Mouse (Mus musculus): ENCODE data around the gene Ubqln4.
"Not testable (repeated sequence)": the region's sequence is repeated elsewhere in the genome, so short reads cannot be mapped to it uniquely, and the experiment has no call there.

Ubqln4 gene

DNA sequence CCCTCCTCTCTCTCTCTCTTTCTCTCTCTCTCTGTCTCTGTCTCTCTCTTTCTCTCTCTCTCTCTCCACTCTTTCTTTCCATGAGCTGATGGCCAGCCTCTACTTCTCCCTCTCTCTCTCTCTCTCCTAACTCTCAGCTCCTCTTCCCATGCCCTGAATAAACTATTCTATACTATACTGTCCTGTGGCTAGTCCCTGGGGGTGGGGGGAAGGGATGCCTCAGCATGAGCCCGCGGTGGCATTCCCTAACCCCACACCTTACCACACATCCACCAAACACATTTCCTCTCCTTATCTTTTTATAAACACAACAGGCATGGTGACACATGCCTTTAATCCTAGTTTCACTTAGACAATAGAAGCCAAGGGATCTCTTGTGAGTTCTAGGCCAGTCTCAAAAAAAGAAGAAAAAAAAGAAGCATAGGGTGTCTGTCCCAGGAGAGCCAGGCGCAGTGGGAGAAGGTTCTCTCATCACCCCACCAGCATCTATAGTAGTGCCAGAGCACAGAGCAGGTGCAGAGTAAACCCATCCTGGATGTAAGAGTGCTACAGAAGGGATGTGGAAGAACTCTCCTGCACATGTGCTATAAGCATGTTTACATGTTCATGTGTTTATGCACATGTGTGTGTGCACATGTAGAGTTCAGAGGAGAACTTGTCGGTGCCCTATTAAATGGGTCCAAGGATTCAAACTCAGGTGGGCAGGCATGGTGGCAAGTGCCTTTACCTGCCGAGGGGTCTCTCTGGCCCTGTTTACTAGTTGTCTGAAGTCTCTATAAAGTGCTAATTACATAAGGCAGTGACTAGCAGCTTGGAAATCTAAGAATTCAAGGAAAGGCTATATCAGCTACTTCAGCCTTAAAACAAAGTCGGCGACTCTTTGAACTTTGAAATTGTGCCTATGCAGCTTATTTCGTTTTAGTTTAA is 25.2 kb downstream of the Ubqln4 start:
- in situ Hi-C loops (cut with MboI; ENCODE audit: low pct_unique_long_range_greater_than_20kb in 1 of 2, low sequenced_read_pairs in 2 of 2, unreplicated experiment in 1 of 2), result no loop called here

DNA sequence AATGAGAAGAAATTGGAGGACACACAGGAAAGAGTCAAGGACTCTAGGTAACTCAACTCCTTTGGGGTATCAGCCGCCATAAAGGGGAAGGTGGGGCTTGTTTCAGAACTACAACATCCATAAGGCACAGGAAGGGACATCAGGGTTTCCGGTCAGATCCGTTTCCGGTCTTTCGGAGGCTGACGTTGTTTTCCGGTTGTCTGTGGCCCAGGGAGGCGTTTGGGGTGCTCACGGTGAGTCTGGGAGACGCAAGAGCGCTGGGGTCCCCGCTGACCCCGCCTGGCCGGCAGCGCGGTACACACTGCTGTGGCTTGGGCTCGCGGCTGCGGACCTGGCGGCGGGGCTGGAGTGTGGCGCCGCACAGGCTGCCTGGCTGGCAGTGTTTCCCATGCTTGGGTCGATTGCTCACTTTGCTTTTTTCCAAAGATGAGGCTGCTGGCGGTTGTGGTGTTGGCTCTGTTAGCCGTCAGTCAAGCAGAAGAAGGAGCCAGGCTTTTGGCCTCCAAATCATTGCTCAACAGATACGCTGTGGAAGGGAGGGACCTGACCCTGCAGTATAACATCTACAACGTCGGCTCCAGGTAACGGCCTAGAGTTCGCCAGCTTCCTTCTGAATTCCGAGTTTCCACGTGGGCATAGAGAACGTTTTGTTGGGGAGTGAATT is 26.0 kb downstream of the Ubqln4 start:
- in situ Hi-C loops (cut with MboI; ENCODE audit: low pct_unique_long_range_greater_than_20kb in 1 of 2, low sequenced_read_pairs in 2 of 2, unreplicated experiment in 1 of 2), result no loop called here

DNA sequence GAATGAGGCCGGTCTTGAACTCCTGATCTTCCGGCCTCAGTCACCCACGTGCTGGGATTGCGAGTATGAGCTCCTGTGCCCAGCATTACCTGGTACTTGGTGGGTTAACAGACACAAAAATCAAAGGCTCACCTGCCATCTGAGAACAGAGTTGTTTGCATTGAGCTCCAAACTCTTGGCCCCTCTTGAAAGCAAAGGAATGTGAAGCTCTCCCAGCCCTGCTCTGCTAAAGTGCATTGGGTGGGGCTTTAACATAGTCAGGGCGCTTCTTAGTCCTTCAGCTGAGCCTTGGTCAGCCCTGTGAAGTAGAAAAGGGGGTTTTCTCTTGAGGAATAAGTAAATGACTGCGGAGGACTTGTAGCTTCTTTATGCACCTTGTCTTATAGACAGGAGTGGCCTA is 32.2 kb downstream of the Ubqln4 start:
- in situ Hi-C loops (cut with MboI; ENCODE audit: low pct_unique_long_range_greater_than_20kb in 1 of 2, low sequenced_read_pairs in 2 of 2, unreplicated experiment in 1 of 2), result no loop called here

DNA sequence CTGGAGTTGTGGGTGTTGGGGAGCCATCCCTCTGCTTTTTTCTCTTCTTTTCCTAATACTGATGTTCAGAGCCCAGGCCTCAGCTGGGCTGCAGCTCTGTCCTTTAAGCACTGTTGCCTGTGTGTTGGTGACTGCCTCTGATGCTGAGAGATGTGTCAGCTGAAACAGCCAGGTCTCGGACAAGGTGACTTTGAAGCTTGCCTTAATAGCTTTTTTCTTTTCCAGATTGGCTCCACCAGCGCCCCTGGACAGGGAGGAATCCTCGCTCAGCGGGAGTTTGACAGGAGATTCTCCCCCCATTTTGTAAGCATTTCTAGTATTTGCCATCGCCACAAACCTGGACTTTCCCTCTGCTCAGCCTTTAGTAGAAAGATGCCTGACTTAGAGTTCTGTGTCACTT is 33.1 kb downstream of the Ubqln4 start:
- in situ Hi-C loops (cut with MboI; ENCODE audit: low pct_unique_long_range_greater_than_20kb in 1 of 2, low sequenced_read_pairs in 2 of 2, unreplicated experiment in 1 of 2), result no loop called here

DNA sequence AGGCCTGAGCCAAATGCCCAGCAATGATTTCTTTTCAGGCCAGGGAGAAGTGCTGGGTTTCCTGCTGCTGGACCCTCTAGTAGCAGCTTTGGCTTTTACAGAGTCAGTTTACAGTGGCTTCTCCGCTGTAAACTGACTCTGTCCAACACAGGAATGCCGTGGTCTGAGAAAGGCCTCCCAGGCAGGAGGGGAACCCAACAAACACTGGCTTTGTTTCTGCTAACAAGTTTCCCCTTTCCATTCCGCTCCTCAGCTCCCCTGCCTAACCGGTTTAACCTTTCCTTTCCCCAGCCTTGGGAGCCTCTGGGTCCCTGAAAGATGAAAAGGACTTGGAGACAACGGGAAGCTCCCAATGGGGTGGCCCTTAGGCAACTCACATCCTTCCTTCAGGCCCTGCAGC is 36.7 kb downstream of the Ubqln4 start:
- in situ Hi-C loops (cut with MboI; ENCODE audit: low pct_unique_long_range_greater_than_20kb in 1 of 2, low sequenced_read_pairs in 2 of 2, unreplicated experiment in 1 of 2), result no loop called here

DNA sequence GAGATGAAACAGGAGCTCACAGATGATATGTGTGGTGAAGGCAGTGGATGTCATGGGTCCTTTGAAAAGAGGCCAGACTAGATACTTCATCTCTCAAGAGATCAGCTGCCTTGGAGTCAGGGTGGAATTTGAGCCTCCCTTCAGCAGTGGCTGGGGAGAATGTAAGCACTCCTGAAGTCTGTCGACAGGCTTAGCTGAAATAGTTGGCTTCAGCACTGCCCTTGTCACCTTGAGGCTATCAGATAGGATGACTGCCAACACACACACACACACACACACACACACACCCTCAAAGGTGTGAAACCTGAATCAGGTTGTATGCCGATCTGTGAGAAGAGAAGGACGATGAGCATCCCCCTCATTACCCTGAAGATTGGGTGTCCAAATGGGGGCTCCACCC is 37.5 kb downstream of the Ubqln4 start:
- in situ Hi-C loops (cut with MboI; ENCODE audit: low pct_unique_long_range_greater_than_20kb in 1 of 2, low sequenced_read_pairs in 2 of 2, unreplicated experiment in 1 of 2), result no loop called here

DNA sequence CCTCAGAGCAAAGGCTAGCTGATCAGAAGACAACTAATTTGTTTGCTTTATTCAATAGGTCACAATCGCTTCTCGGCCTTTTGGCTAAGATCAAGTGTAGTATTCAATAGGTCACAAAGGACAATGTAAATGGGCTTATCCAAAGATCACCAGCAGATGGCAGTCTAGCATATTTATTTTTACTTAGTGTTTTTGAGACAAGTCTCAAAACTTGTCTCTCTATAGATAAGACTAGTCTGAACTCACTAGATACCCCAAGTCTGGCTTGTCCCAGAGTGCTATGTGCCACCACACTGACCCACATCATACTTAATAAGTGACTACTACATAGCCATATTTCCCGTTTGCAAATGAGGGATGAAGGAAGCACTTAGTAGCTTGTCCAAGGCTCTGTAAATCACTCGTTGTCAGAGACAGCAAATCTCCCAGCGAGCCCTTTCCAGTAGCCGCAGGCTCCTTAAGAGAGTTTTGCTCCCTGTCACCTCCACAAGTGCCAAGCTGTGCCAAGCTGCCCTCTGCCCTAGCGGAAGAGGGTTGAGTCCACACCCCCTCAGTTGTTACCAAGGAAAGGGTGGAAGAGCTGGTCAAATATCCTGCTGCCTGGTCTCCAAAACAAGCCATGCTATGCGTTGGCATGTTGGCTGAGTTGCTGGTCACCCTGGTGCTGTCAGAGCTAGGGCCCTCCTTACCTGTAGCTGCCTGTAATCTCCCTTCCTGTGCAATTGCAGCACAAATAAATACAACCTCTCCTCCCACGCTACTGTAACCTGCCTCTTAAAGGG is 38.6 kb downstream of the Ubqln4 start:
- in situ Hi-C loops (cut with MboI; ENCODE audit: low pct_unique_long_range_greater_than_20kb in 1 of 2, low sequenced_read_pairs in 2 of 2, unreplicated experiment in 1 of 2), result no loop called here

DNA sequence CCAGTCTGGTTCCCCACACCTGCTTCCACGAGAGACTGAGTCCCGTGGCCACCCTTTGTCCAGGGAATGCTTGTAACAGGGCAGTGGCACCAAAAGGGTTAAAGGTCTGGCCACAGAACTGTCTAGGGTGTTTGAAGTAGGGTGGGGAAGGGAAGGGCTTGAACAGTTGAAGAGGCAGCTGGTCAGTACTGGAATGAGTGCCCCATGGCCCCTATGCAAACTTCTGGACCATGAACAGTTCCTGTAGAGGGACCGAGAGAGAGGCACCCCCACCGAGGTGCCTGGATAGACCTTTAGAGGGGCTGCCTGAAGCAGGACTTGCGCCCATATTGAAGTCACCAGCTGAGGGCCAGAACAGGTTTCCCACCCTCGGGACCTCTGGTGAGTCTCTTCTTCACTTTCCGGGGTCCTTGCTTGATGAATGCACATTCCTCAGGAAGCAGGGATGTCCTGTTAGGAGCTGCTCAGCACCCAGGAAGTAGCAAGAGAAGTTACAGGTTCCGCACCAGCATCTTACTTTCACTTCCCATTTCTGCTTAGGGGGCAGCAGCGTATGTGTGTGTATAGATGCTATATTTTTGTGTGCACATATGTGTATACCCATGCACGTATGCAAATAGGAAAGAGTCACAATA is 39.5 kb downstream of the Ubqln4 start:
- in situ Hi-C loops (cut with MboI; ENCODE audit: low pct_unique_long_range_greater_than_20kb in 1 of 2, low sequenced_read_pairs in 2 of 2, unreplicated experiment in 1 of 2), result no loop called here

DNA sequence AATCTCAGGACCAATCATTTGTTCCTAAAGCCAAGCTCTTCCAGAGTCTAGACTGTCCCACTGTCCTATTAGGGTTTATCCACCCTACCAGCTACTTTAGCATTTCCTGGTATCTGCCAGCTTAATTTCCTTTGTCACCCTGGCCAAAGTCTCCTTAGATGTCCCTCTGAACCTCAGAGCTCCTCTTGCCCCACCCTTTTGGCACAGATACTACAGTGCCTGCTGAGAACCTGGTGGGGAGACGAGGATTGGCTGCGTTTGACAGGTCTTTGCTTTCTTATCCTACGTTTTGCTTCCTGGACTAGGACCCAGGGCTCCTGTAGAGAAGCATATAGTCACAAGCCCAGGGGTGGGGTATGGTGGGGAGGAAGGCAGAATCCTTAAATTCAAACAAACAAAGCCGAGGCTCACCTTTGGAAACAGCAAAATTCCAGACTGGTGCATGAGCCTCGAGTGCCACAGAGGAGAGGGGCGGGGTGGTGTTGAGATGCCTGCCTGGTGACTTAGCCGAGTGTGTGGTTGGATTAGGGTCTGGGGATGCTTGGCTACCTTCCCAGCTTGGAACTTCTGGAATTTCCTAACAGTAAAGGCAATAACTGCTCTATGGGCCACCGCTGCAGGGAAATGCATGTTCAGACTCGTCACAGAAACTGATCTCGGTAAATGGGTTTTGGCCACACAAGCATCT is 40.5 kb downstream of the Ubqln4 start:
- in situ Hi-C loops (cut with MboI; ENCODE audit: low pct_unique_long_range_greater_than_20kb in 1 of 2, low sequenced_read_pairs in 2 of 2, unreplicated experiment in 1 of 2), result no loop called here

DNA sequence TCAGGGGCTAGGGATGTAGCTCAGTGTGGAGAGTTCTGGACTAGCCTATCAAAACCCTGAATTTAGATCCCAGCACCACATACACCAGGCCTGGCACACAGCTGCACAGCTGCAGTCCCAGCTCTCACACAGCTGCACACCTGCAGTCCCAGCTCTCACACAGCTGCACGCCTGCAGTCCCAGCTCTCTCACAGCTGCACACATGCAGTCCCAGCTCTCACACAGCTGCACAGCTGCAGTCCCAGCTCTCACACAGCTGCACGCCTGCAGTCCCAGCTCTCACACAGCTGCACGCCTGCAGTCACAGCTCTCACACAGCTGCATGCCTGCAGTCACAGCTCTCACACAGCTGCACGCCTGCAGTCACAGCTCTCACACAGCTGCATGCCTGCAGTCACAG is 43.0 kb downstream of the Ubqln4 start:
- in situ Hi-C loops (cut with MboI; ENCODE audit: low pct_unique_long_range_greater_than_20kb in 1 of 2, low sequenced_read_pairs in 2 of 2, unreplicated experiment in 1 of 2), result not testable (repeated sequence)

DNA sequence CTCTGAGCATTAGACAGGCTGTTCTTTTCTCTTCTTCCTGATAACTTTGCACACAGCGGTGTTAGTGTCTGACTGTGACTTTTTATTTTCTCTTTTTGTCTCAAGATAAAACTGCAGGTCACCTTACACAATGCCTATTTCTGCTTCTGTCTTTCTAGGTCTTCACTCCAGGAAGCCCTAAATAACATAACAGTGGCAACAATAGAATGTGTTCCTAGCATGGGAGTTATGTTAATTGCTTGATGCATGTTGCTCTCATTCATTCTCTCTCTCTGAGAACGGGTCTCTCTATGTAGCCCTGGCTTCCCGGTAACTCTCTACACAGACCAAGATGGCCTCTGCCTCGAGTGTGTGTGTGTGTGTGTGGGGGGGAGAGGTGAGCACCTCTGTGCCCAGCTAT is 48.9 kb downstream of the Ubqln4 start:
- in situ Hi-C loops (cut with MboI; ENCODE audit: low pct_unique_long_range_greater_than_20kb in 1 of 2, low sequenced_read_pairs in 2 of 2, unreplicated experiment in 1 of 2), result no loop called here

DNA sequence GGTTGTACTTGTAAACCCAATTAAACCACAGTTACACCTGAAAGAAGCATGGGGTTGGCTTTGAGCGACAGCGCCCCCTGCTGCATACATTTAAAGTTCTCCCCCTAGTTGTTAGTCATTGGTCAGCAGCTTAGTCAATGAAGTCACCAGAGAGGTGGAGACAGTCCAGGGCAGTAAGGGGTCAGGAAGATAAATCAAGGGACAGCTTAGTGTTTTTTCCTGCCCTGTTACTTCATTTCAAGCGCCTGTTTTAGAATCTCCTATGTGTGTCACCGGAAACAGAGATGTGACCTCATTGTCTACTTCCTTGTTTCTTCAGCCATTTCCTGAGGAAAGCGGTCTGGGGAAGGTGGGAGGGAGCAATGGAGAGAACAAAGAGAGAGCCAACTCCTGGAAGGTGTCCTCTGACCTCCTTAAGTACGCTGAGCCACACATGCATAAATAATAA is 50.2 kb downstream of the Ubqln4 start:
- in situ Hi-C loops (cut with MboI; ENCODE audit: low pct_unique_long_range_greater_than_20kb in 1 of 2, low sequenced_read_pairs in 2 of 2, unreplicated experiment in 1 of 2), result no loop called here

DNA sequence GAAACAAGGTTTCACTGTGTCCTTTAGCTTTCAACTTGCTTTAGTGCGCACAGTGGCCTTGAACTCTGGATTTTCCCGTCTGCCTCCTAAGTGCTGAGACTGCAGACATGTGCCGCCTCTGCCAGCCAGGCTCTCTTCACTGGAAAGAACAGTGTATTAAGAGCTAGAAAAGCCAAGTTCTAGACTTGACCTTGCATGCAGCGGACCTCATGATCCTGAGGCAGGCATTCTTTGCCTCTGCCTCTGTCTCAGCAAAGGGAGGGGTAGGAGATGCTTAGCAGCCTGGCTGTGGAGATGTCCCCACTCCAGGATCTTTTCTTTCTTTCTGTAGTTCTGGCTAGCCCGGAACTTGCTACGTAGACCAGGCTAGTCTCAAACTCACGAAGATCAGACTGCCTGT is 51.3 kb downstream of the Ubqln4 start:
- in situ Hi-C loops (cut with MboI; ENCODE audit: low pct_unique_long_range_greater_than_20kb in 1 of 2, low sequenced_read_pairs in 2 of 2, unreplicated experiment in 1 of 2), result no loop called here

DNA sequence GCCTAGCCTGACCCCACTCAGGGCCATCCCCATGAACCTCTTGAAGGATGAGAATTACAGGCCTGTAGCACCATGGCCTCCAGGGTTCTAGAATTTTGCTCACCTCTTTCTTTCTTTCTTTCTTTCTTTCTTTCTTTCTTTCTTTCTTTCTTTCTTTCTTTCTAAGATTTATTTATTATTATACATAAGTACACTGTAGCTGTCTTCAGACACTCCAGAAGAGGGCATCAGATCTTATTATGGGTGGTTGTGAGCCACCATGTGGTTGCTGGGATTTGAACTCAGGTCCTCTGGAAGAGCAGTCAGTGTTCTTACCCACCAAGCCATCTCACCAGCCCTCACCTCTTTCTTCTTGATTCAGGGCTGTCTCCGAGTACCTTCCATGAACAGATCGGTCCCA is 52.1 kb downstream of the Ubqln4 start, which contains the start of gene Arhgef2:
Arhgef2 (plus strand) TSS at position 301 of the 400 bp plus-strand sequence.
- in situ Hi-C loops (cut with MboI; ENCODE audit: low pct_unique_long_range_greater_than_20kb in 1 of 2, low sequenced_read_pairs in 2 of 2, unreplicated experiment in 1 of 2), result not testable (repeated sequence)

DNA sequence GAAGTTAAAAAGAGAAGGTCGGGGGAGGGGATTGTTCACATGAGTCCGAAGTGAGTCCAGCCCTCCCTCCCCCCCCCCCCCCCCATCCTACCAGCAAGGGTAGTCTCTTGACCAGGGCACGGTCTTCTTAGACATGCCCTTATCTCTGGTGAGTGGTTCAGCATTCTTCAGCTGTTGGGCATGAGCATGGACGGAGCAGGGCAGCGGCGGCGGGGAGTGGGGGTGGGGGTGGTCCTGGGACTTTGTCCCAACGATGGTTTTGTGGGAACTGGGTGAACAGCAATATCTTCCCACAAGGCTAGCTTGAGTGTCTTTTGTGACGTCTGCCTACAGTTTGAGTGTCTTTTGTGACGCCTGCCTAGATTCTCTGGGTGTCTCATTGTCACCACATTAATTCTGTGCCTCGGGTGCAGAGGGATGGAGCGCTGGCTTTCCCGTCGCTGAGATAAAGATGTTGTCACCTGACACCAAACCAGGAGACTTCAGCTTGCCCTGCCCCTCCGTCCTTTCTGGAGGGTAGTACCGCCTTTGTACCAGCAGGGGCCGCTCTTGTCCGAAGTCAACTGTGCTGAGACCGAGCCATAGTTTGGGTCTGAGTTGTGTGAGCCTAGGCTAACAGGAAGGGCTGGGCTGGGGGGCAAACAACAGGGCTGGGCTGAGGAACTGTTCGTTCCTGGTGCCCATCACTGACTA is 53.7 kb downstream of the Ubqln4 start:
- in situ Hi-C loops (cut with MboI; ENCODE audit: low pct_unique_long_range_greater_than_20kb in 1 of 2, low sequenced_read_pairs in 2 of 2, unreplicated experiment in 1 of 2), result no loop called here

DNA sequence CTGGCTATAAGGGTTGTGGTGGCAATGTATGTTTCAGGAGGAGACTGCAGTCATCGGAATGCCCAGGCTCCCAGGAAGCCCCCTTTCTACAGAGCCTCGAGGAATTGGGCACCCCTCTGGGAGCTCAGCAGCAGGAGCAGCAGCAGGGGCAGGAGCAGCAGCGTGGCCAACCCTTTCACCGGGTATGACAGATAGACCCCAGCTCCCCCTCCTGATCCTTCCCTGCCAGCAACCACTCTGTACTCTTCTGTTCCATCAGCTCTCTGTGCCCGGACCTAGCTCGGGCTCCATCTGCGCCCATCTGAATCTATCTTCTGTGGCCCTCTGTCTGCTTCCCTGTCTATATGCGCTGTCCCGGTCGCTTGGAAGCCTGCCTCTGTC is 54.2 kb downstream of the Ubqln4 start:
- in situ Hi-C loops (cut with MboI; ENCODE audit: low pct_unique_long_range_greater_than_20kb in 1 of 2, low sequenced_read_pairs in 2 of 2, unreplicated experiment in 1 of 2), result no loop called here

DNA sequence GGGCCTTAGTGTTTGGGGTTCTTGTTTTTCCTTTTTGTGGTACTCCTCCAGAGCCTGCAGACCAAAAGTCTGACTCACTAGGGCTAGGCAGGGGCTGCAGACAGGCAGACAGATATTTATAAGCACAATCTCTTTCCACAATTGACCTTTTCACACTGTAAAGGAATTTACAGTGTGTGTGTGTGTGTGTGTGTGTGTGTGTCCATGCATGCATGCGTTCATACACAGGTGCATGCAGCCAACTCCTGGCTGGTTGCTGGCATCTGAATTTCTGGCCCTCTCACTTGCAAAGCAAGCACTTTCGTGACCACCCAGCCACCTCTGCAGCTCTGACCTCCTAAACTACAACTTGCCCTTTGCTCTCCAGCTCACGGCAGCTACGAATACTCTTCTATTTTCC is 55.5 kb downstream of the Ubqln4 start:
- in situ Hi-C loops (cut with MboI; ENCODE audit: low pct_unique_long_range_greater_than_20kb in 1 of 2, low sequenced_read_pairs in 2 of 2, unreplicated experiment in 1 of 2), result no loop called here

DNA sequence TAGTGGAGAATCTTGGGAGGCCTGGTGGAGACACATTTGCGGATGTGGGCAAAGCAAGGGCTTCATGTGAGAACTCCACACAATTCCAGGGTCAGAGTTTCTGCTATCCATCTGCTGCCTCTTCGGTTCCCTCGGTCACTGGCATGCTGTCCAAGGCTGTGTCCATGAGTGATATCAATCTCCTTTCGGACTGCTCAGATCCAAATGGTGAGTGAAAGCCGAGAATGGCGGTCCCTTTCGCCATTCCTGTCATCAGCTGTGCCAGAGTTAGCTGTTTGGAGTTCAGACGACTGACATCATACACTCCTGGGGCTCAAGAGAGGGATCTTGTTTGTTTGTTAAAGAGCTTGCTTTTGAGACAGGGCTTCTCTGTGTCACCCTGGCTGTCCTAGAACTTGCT is 60.9 kb downstream of the Ubqln4 start:
- in situ Hi-C loops (cut with MboI; ENCODE audit: low pct_unique_long_range_greater_than_20kb in 1 of 2, low sequenced_read_pairs in 2 of 2, unreplicated experiment in 1 of 2), result no loop called here
